Mouse (Mus musculus): ENCODE measurements at regions not wholly inside any gene's neighbourhood (a gene's known extent, or its start where the extent isn't known, plus 50 kb on each side); places are given as distances from the start of the nearest gene placed in this dataset.

DNA sequence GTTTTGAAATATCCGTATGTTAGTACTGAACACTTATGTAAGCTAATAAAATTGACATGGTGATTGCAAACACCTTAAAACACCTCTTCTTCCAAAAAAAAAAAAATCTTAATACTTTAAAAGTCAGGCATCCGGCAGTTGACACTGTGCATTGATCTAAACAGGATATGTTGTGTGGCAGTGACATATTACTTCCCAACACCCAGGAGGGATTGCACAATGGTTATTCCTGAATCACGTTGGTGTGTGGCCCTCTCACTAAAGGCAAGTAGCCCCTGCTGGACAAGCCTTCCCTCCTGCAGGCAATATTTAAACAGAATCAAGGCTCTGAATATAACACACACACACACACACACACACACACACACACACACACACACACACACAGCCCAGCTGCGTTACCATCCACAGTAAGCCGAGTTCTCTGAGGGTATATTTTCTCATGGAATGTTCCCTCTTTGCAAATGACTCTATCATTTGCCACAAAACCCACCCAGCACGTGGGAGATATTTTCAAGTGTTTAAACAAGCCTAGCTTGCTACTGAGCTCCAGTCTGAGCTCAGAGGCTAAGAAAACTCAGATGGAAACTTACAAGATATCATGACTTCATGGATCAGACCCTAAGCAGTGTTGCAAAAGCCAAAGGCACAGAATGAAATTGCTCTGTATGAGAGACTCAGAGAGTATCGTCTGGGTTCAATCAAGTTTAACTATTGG, 128.8 kb upstream of the Lyplal1 start:
- no peak for ATAC-seq (replicated peaks; ENCODE audit: poor library complexity)

DNA sequence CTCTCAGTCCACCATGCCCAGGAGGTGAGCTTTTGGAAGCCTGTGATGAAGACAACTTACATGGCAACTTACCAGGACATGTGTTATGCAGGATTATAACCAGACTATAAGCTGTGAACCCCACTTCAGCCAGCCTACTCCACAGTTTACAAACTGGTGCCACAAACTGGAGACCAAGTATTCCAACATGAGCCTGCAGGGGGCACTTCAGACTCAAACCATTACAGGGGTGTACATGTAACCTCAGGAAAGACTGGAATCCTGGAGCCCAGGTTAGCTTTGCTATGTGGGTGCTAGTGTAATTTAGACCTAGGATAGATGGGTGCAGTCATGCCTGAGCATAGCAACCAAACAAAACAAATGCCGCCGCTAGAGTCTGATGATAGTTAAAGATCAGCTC, 124.0 kb upstream of the Lyplal1 start:
- no peak for ATAC-seq (replicated peaks; ENCODE audit: poor library complexity)

DNA sequence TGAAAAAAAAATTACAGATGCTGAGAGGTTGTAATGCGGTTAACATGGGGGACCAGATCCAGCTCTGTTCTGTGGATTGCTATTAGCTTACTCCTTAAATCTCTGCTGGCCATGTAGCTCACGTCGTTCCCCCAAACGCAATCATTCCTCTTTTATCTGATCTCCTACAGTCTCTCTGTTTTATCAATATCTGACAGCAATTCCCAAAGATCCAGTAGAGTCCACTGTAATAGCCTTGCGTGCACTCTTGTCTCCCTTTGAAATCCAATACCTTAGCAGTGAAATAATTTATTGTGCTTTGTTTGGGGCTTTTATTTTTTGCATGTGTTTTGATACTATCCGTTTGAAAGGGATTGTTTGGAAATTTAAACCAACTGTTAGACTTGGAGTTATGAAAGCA, 120.4 kb upstream of the Lyplal1 start:
- no peak for ATAC-seq (replicated peaks; ENCODE audit: poor library complexity)

- no peak for ATAC-seq (replicated peaks; ENCODE audit: poor library complexity)
Measured at GRCm38 (mm10) chr1:186236267-186237020, 119.3 kb upstream of the Lyplal1 start.

DNA sequence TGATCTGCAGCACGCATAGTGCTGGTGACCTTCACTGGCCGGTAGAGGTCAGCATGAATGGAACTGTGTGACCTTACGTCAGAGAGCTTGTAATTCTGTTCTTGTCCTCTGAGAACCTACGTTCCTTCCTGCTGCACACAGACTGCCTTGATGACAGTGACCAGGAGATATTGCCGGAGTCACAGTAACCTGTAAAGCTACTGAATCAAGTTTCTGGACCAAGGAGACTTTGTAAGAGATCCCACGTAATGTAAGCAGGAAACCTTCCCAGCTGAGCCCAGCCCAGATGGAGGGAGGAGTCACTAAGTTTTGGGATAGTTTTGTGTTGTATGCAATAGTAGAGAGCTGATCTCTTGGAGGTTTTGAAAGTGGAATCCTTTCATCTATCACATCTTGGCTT, 117.4 kb upstream of the Lyplal1 start:
- ATAC-seq (replicated peaks; ENCODE audit: poor library complexity), result no peak

DNA sequence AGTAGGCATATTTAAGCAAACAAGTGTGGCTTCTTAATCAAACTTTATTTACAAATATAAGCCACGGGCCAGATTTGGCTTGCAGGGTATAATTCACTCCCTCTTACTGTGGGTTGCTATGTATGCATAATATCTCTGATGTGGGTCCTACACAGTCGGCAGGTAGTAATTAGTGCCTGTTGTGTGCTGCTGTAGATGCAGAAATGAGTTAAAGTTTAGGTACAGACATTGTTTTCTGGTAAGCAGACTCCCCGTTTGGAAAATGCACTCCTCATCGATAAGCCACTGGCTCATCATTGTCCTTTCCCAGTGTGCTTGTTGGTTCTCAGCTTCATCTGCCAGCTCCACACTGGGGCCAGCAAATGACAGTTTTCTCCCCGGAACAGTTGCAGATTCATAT, 113.4 kb upstream of the Lyplal1 start:
- no peak for ATAC-seq (replicated peaks; ENCODE audit: poor library complexity)

DNA sequence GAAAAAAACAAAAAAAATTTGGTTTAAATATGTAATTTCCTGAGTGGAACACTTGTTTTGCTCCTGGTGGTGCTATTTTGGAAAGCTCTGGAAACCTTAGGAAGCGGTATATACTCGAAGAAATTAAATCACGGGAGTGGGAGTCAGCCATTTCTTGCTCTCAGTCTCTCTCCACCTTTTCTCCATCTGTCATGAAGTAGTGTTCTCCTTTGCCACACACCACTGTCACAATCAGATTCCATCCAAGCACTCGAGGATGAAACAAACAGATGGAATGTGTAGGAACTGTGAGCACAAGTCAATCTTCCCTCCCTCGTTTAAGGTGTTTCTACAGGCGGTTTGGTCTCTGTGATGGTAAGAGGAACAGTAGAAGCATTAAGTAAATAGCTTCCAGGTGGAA, 112.7 kb upstream of the Lyplal1 start:
- ATAC-seq (replicated peaks; ENCODE audit: poor library complexity), result no peak

- no peak for ATAC-seq (replicated peaks; ENCODE audit: poor library complexity)
Measured at GRCm38 (mm10) chr1:186228396-186228795, 111.3 kb upstream of the Lyplal1 start.

DNA sequence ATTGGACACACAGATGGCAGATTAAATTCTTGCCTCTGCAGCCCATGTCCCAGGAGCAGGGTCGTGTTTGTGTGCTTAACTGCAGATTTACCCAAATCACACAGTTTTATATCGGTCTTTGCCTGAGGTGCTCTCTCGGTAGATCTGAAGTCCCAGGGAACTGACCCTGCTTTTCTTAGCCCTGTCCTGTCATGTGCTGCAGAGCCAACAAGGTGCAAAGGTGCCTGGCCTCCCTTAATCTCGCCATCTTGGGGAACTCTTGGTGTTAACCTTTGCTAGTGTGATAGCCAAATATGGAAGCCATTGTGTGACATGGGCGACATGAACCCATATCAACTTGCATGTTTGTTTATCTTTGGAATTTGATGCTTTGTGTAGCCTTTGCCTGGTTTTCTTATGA, 107.1 kb upstream of the Lyplal1 start:
- ATAC-seq (replicated peaks; ENCODE audit: poor library complexity), result no peak

DNA sequence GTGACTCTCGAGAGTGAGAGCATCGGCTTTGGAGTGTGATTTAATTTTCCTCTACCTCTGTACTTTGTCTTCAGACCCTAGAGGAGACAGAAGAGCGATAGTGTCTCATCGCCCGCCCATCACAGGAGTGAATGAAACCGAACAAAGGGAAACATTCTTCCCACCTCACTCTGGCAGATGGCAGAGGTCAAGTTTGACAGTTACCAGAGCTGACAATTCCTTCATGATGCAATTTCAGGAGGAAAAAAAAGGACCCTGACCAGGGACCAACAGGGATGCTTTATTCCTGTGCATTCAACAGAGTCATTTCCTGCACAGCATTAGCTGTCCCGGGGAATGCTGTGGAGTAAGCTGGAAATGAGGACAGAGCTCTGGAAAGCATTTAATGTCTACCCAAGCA, 106.3 kb upstream of the Lyplal1 start:
- ATAC-seq (replicated peaks; ENCODE audit: poor library complexity), result no peak

DNA sequence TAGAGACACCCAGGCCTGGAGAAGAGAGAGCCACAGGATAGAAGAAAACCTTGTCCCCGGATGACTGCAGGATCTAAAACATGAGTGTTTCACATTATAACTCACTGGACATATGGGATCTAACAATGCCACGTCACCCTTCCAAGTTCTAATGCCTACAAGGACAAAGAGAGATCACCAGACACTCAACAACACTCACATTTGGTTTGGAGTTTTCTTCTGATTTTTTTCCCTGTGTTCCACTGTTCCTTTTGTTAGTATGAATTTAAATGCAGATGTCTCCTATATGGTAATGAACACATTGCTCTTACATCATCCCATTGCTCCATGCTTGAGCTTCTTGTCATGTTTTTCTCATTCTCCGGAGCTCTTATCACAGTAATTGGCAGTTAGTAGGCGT, 101.9 kb upstream of the Lyplal1 start:
- no peak for ATAC-seq (replicated peaks; ENCODE audit: poor library complexity)

DNA sequence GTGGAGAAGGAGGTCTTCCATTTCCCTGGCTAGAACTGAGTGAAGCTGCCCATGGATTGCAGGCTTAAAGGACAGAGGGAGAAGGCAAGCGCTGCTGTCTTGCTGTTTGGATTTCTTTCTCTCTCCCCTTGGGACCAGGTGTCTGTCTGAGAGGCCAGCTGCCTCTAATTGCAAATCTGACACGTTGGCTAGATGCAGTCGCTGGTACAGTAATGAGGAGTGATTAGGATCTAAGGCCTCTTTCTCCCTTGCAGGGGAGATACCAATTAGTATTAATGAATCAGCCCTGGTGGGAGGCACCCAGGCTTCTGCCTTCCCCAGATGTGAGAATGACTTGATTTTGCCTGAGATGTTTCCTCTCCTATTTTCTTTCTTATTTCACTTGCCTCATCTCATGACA, 100.1 kb upstream of the Lyplal1 start:
- no peak for ATAC-seq (replicated peaks; ENCODE audit: poor library complexity)

- ATAC-seq (replicated peaks; ENCODE audit: poor library complexity), result peak; percentile 86
Measured at GRCm38 (mm10) chr1:186204151-186204550, 87.0 kb upstream of the Lyplal1 start.

DNA sequence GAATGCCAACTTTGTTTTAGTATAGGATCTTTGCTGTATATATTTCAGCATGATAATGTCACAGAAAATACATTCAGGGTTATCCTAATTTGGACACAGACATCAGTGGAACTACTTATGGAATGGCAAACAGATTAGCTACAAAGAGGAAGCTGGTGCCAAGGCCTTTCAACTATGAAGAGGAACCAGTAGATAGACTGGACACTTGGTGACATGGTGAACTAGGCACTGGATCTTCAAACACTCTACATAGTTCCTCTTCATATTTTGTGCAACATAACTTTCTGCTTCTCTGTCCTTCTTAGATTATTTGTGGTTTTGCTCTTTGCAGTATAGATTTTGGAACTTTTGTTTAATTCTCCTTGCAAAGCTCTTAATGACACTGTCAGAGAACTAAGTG, 85.4 kb upstream of the Lyplal1 start:
- ATAC-seq (replicated peaks; ENCODE audit: poor library complexity), result peak; percentile 62

DNA sequence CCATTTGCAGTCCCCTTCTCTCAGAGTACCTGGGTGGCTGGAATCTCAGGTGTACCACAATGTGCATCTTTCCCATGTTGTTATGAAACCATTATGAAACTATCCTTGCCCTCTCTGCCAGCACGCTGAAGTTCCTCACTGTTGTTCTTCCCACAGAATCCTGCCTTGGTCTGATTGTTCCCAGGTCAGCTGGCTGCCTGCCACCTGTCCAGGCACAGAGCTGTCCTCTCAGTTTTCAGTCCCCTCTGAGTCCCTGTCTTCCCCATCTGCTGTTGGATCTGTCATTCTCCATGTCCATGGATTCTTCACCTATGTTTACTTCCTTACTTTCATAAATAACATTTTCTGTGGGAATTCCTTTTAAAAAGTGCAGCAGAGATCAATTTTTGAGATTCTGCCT, 81.3 kb upstream of the Lyplal1 start:
- ATAC-seq (replicated peaks; ENCODE audit: poor library complexity), result no peak

DNA sequence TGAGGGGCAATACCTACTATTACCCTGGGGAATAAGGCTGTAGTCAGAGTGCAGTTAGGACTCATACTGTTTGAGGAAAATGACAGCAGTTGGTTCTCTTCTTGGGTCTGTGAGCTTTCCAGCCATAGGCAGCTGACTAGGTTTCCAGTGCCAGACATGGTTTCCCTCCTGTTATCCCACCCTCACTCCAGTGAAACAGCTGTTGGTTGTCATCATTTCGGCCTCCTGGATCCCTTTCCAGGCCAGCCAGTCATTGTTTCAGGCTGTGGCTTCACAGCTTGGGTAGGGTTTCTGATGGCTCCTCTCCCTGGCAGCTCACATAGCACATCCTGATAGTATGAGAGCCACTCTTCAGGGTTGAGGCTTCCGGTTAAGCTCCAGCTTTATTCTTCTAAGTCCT, 79.9 kb upstream of the Lyplal1 start:
- ATAC-seq (replicated peaks; ENCODE audit: poor library complexity), result no peak

DNA sequence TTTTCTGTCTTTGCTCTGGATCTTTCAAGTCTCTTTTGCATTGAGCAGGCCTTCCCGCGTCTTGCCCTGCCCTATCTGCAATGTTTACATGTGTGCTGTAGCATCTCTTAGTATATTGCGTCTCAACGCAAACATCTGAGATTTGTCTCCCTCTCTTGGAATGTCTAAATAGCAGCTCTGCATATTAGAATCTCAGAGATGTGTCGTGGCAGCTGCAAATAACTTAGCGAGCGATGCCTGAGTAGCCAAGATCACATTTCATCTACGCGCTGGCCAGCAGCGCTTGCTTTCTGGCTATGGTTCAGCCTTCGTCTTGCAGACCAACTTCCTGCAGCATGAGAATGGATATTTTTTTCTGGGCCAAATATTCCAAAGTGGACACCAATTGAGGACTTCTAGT, 72.3 kb upstream of the Lyplal1 start:
- no peak for ATAC-seq (replicated peaks; ENCODE audit: poor library complexity)

DNA sequence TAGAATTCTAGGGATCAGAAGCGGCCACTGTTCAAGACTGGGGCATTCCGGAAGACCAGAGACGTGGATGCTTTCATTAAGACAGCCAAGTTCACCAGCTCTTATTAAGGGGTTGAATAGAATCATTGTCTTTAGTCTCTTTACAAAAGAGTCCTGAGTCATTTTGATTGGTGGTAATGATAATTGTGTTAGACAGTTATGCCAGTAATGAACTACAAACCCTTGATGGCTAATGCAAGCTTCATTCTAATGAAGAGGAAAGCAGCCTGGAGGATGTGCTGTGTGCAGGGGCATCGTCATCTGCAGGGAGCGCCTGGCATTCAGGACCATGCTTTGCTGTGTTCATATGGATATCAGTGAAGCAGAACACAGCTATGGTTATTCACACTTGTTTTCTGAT, 70.3 kb upstream of the Lyplal1 start:
- no peak for ATAC-seq (replicated peaks; ENCODE audit: poor library complexity)

DNA sequence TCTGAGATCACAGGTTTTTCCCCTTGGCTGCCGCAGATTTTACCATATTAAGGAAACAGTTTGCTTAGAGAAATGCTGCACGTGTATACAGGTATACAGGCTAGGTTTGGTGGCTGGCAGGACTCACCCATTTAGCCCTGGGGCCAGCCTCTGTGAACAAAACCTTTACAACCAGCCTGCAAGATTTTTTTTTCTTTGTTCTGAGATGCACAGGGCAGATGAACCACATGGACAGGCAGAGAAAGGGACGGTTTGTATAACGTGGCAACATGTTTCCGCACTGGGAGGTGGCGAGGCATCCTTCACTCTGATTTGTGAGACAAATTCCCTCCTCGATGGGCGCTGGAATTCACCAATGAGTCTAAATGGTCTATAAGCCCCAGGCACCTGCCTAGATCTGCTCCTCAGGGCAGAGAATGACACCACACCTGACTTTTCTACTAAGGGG, 66.1 kb upstream of the Lyplal1 start:
- no peak for ATAC-seq (replicated peaks; ENCODE audit: poor library complexity)

DNA sequence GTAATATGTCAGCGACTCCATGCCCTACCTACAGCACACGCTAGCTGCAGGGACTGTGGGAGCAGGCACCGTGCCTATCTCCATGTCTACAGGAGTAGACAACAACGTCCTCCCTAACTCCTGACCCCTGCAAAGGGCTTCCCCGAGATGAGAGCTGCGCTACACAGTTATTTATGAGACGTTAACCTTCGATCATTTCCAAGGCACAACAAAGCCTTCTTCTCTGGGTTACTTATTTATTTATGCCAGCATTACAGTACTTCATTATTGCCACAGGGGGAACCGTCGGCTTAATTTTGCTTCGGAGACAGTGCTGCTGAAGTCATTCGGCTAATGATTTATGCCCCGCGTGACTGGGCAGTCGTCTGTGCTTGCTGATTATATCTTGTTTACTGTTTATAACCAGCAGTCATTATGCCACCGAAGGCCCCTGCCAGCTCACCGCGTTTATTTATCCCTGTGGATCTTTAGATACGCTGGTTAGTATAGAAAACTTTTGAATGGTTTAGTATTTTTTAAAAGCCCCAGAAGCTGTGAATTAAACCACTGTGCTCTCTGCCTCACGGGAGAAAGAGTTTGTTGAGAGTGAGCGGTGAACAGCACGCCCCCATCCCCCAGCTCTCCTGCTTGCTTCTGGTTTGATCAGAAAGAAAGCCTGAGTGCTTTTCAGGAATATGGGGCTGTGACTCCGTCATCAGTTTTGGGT, 65.5 kb upstream of the Lyplal1 start:
- ATAC-seq (replicated peaks; ENCODE audit: poor library complexity), result peak; percentile 46; the same call in 1 of the 2 replicates

- no peak for ATAC-seq (replicated peaks; ENCODE audit: poor library complexity)
Measured at GRCm38 (mm10) chr1:186177019-186177418, 59.9 kb upstream of the Lyplal1 start.

DNA sequence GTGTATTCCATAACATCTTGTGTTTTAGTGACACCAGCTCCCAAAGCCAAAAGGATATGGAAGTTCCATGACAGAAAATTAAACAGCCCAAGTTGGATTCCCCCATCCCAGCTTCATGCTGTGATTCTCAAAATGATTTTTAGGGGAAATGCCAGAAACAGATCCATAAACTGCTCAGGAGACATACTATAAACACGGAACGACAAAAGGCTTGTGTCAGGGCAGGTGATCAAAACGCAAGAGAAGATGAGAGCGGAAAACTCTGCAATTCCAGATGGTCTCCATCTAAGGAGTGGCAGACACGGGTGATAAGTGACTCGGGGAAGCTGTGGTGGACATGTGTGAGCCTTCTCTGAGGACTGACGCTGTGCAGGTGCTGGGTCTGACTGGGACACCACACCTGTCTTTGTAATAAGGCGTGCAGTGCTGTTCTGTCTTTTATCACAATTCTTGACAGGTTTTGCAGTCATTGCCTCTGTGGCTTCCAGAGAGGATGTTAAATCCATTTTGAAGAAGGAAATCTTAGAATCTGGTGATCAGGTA, 56.4 kb upstream of the Lyplal1 start:
- ATAC-seq (replicated peaks; ENCODE audit: poor library complexity), result no peak

Data from megakaryocyte progenitor cell, adult 5-6 weeks (primary cell).